Mouse (Mus musculus): Measurements from ENCODE around the gene Kcnk5. TPM values are rescaled to one million over a fixed set of nuclear protein-coding genes. Genes with fewer than 3 reads are reported as not detected.

Kcnk5 gene
- polyA plus RNA-seq, 1 experiment, result 7.2 TPM

DNA sequence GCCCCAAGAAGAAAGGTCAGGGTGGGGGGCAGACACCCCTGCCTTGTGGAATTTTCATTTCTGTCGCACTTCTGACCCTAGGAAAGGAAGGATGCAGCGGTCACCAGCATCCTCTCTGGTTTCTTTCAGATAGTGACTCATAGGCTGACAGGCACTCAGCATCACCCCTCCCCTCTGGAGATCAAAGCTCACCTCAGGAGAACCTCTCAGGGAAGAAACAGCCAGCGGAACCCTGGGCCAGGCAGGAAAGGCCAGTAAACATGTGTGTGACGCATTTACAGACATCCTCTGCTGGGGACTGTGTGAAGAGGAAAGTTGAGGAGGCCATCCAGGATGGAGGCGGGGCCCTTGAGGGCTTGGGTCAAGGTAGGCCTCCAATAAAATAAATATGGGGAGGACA, 83.5 kb downstream of the Kcnk5 start:
- Histone ChIP-seq H3K4me2 (ENCODE audit: low read depth) (no peak overlapping the region), H3K4me3 (no peak overlapping the region)

DNA sequence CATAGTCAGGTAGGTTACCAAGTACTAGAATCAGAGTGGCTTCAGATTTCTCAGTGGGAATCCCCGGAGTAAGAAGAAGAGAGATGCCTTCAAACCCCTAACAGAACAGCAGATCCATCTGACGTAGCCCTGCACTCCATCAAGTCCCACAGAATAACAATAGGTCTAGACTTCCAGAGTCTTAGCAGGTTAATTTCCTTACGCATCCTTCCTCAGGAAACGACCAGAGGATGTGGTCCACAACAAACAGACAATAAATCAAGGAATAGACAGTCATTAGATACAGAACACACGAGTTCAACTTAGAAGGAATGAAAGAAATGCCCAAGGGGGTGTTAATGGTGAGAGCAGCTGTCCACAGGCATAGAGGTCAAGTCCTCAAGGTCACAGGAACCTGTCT, 86.7 kb downstream of the Kcnk5 start:
- Histone ChIP-seq H3ac (ENCODE audit: control insufficient read depth, insufficient read length) (no peak overlapping the region), H3K4me3 (no peak overlapping the region), H3K27me3 (ENCODE audit: control insufficient read depth, insufficient read depth, insufficient read length) (no peaks in the 10 kb centered on the region), H3K4me2 (ENCODE audit: low read depth) (no peak overlapping the region), H3K36me3 (ENCODE audit: control insufficient read depth, insufficient read depth) (no peaks in the 10 kb centered on the region), H3K79me2 (ENCODE audit: control insufficient read depth, insufficient read depth) (no peaks in the 10 kb centered on the region)
- TF ChIP-seq E2F4 (IDR thresholded peaks at IDR 0.05; ENCODE audit: insufficient read depth) (no peak), TCF12 (IDR thresholded peaks at IDR 0.05; ENCODE audit: insufficient read depth, poor library complexity, severe bottlenecking) (no peak), CEBPB (IDR thresholded peaks at IDR 0.05; ENCODE audit: insufficient read depth, poor library complexity, severe bottlenecking) (no peak), MYOD1 (IDR thresholded peaks at IDR 0.05; ENCODE audit: control insufficient read depth in 1 of 3, insufficient read length in 2 of 3, low read depth in 2 of 3) (no peak), USF1 (IDR thresholded peaks at IDR 0.05; ENCODE audit: low read depth) (no peak), REST (IDR thresholded peaks at IDR 0.05; ENCODE audit: insufficient read depth, insufficient read length) (no peak), MYOG (IDR thresholded peaks at IDR 0.05; ENCODE audit: control insufficient read depth in 1 of 3, insufficient read depth in 1 of 3, insufficient read length in 2 of 3, low read depth in 2 of 3) (no peak), POLR2AphosphoS2 (IDR thresholded peaks at IDR 0.05; ENCODE audit: insufficient read length, low read depth) (no peak), POLR2A (IDR thresholded peaks at IDR 0.05; ENCODE audit: insufficient read length, low read depth) (no peak), TCF3 (IDR thresholded peaks at IDR 0.05; ENCODE audit: insufficient read length, low read depth) (no peak), SRF (IDR thresholded peaks at IDR 0.05; ENCODE audit: control insufficient read depth, insufficient read length, low read depth) (no peak), MAX (IDR thresholded peaks at IDR 0.05; ENCODE audit: low read depth) (no peak)

More for the DNA sequence above, 83.5 kb downstream of the Kcnk5 start:
- H3K27me3 ChIP-seq (ENCODE audit: control insufficient read depth, insufficient read depth, insufficient read length), result no peaks in the 10 kb centered on the region
- no peak for TF ChIP-seq USF1 (IDR thresholded peaks at IDR 0.05; ENCODE audit: low read depth)
- TF ChIP-seq CEBPB (IDR thresholded peaks at IDR 0.05; ENCODE audit: insufficient read depth, poor library complexity, severe bottlenecking), result no peak
- TF ChIP-seq REST (IDR thresholded peaks at IDR 0.05; ENCODE audit: insufficient read depth, insufficient read length), result no peak
- no peaks in the 10 kb centered on the region for H3K36me3 ChIP-seq (ENCODE audit: control insufficient read depth, insufficient read depth)
- H3K79me2 ChIP-seq (ENCODE audit: control insufficient read depth, insufficient read depth), result no peaks in the 10 kb centered on the region
- H3ac ChIP-seq (ENCODE audit: control insufficient read depth, insufficient read length), result no peak overlapping the region

DNA sequence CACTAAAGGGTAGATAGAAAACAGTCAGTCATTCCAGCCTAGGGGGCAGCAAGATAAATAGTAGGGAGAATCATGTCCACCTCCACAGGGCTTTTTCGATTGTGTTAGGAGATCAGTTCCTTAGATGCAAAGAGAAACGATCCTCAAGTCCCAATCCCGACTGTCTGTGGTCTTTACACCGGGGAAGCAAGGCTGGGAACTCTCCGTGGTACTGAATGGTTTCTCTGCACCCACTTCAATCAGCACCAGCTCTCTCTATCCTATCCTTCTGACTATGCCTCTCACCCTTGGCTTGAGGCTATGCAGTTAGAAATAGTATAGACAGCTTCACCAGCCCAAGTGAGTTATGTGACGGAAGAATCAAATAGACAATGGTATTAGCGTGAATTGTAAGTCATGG, 88.1 kb downstream of the Kcnk5 start:
- Histone ChIP-seq H3K36me3 (ENCODE audit: control insufficient read depth, insufficient read depth) (no peaks in the 10 kb centered on the region), H3ac (ENCODE audit: control insufficient read depth, insufficient read length) (no peak overlapping the region), H3K4me3 (no peak overlapping the region), H3K79me2 (ENCODE audit: control insufficient read depth, insufficient read depth) (no peaks in the 10 kb centered on the region), H3K4me2 (ENCODE audit: low read depth) (no peak overlapping the region), H3K27me3 (ENCODE audit: control insufficient read depth, insufficient read depth, insufficient read length) (no peaks in the 10 kb centered on the region)
- TF ChIP-seq TCF3 (IDR thresholded peaks at IDR 0.05; ENCODE audit: insufficient read length, low read depth) (no peak), REST (IDR thresholded peaks at IDR 0.05; ENCODE audit: insufficient read depth, insufficient read length) (peak; percentile 79)

Other genes starting within 250 kb of the Kcnk5 start
- gene Gng2, start 204.2 kb downstream of the Kcnk5 start, polyA plus RNA-seq (2012; fragmentation: generic; extraction: Trizol), result 5.0 TPM
- 10.5 TPM for gene Saysd1, start 43.3 kb downstream of the Kcnk5 start, polyA plus RNA-seq (2012; fragmentation: generic; extraction: Trizol)
- not detected for gene Kcnk16, start 87.4 kb upstream of the Kcnk5 start, polyA plus RNA-seq (2012; fragmentation: generic; extraction: Trizol)
- gene Nudt13, start 112.9 kb upstream of the Kcnk5 start, polyA plus RNA-seq (2012; fragmentation: generic; extraction: Trizol), result 11.1 TPM
- 27.0 TPM for gene Ecd, start 166.3 kb upstream of the Kcnk5 start, polyA plus RNA-seq (2012; fragmentation: generic; extraction: Trizol)
- 11.5 TPM for gene Fam149b, start 166.4 kb upstream of the Kcnk5 start, polyA plus RNA-seq (2012; fragmentation: generic; extraction: Trizol)
- 31.2 TPM for gene Dnajc9, start 207.1 kb upstream of the Kcnk5 start, polyA plus RNA-seq (2012; fragmentation: generic; extraction: Trizol)
- gene Mrps16, start 211.8 kb upstream of the Kcnk5 start, polyA plus RNA-seq (2012; fragmentation: generic; extraction: Trizol), result 70.1 TPM

Data from myocyte (in vitro differentiated cells).